Mouse (Mus musculus) left cerebral cortex, postnatal 36 days (tissue): ENCODE measurements at regions not wholly inside any gene's neighbourhood (a gene's known extent, or its start where the extent isn't known, plus 50 kb on each side); places are given as distances from the start of the nearest gene placed in this dataset.

Experiments
- DNase-seq, 2 experiments: peaks; one replicate each; pipeline ENCODE4 v3.0.0; 2021 to 2022; ENCODE audit warnings: low spot score in 2 of 2, mixed read lengths in 1 of 2
- intact Hi-C: fragments of 180-260 bp; cut with DNase I; formaldehyde crosslinking; loops from one replicate; pipeline ENCODE4 v1.15.1; 2025

DNA sequence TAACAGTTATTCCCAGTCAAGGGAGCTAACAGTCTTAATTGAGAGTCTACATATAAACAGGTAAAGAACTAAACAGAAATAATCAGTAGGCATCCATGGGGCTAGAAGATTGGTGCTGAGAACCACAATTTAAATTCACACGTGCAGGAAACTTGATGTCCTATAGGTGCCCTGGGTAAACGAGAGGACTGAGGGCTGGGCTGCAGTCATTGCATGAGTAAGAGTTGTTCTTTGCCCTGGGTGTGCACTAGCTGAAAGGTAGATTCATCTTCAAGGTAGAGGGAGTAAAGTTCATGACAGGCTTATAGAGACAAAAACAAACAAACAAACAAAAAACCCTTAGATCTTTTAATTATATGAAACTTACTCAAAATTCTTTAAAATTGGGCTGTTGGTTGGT lies 411.1 kb upstream of the Acvr2a start:
- no peak for DNase-seq
- intact Hi-C loops, result no loop called here

GRCm38 (mm10) chr2:48404460-48404859 lies 409.4 kb upstream of the Acvr2a start:
- DNase-seq, result no peak
- intact Hi-C loops, result no loop called here

GRCm38 (mm10) chr2:48407876-48408275 lies 406.0 kb upstream of the Acvr2a start:
- intact Hi-C loops, result no loop called here
- no peak for DNase-seq

DNA sequence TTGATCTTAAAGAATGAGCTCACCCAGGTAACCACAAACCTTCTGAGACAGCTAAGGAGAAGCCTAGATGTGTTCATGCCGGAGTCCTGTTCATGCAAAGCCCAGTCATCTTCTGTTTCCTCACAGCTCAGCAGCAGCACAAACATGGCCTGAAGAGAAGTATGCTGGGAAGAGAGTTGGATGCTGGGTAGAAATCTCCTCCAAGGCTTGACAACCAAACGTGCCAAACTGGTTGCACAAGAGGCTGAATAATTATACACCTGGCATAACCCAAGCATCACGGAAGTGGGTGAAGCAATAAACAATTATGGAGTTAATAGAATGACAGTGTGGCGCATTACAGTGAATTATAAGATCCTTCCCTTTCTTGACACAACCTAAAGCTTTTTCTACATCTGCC lies 404.0 kb upstream of the Acvr2a start:
- DNase-seq, result no peak
- intact Hi-C loops, result no loop called here

GRCm38 (mm10) chr2:48411392-48411791 lies 402.5 kb upstream of the Acvr2a start:
- DNase-seq, result no peak
- intact Hi-C loops, result no loop called here

DNA sequence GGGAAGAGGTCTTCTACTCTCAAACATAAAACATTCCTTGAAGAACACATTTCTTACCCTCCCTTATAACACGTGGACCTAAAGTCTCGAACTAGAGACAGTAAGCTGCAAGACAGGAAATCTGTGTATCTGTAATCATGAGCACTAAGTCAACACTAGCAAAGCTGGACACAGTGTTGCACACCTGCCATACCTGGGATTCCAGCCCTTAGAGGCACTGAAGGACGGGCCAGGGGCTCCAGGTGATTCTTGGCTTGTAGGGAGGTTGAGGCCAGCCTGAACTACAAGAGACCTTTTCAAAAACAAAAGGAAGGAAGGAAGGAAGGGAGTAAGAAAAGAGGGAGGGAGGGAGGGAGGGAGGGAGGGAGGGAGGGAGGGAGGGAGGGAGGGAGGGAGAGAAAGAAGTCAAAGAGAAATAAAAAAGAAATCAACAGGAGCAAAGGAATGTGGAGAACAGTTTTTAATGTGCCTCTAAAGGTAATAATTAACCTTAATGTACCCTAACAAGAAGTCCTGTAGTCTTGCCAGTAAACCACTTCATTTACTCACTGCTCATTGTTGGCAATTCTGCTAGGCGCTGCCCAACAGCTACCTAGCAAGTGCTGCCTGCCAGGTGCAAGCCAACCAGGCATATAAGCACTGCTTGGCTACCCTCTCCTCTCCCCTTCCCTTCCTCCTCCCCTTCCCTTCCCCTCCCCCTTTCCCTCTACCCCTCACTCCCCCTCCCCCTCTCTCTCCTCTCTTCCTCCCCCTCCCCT lies 401.0 kb upstream of the Acvr2a start:
- intact Hi-C loops, result no loop called here
- no peak for DNase-seq

GRCm38 (mm10) chr2:48414596-48415481 lies 399.1 kb upstream of the Acvr2a start:
- intact Hi-C loops, result no loop called here

GRCm38 (mm10) chr2:48416207-48416750 lies 397.6 kb upstream of the Acvr2a start:
- DNase-seq, result no peak
- intact Hi-C loops, result no loop called here

More at GRCm38 (mm10) chr2:48414596-48415481, 399.1 kb upstream of the Acvr2a start:
- DNase-seq, result no peak

DNA sequence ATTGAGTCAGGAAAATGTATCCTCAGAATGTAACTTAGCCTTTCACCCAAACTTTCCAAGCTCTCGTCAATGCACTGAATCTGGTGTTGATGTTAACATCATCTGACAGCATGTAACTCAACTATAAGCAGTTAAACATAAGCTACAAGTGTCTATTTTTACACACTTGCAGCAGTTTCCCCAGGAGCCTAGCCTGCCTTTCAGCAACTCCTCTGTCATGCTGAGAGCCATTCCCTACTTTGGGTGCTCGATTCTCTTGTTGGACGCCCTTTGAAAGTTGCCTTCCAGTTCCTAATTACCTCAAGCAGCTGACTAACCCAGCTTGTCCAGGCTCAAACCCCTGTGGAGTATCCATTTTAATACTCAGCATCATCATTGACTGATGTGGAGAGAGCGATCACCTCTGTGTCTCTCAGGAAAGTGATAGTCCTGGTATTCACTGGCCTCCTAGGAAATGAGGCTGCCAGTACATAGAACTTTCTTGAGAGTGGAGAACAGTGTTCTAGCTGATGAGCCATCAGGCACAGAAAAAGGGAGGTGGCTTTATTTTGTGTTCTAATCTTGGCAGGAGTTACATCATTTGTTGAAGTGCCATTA lies 396.8 kb upstream of the Acvr2a start:
- intact Hi-C loops, result no loop called here
- no peak for DNase-seq

GRCm38 (mm10) chr2:48420791-48421190 lies 393.1 kb upstream of the Acvr2a start:
- no peak for DNase-seq
- intact Hi-C loops, result no loop called here

DNA sequence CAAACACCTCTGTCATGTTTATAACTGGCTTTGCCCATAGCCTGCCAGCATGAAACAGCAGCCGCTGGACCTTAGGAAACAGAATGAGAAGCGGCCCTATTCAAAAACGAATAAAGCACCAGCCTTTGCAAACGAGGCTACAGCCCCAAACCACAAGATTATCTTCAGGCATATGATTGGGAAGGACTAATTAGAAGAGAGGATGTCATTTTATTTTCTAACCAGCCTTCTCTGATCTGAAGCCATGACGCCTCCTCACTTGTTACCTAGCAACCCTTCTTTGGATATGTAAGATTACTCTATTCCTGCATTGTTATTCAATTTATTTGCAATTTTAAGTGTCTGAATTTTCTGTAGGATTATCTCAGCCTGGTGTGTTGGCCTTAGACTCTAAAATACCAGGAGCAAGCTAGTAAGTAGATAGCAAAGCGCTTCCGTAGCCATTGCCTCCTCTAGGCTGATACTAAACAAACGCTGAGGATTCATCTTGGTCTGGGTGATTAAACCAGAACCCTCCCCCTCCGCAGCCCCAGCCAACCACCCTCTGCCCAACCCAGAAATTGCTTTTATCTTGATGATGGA lies 390.0 kb upstream of the Acvr2a start:
- intact Hi-C loops, result no loop called here
- no peak for DNase-seq

GRCm38 (mm10) chr2:48424562-48424961 lies 389.3 kb upstream of the Acvr2a start:
- DNase-seq, result no peak
- intact Hi-C loops, result no loop called here

- intact Hi-C loops, result no loop called here
- DNase-seq, result no peak
Observed at GRCm38 (mm10) chr2:48425200-48426090, 388.5 kb upstream of the Acvr2a start.

DNA sequence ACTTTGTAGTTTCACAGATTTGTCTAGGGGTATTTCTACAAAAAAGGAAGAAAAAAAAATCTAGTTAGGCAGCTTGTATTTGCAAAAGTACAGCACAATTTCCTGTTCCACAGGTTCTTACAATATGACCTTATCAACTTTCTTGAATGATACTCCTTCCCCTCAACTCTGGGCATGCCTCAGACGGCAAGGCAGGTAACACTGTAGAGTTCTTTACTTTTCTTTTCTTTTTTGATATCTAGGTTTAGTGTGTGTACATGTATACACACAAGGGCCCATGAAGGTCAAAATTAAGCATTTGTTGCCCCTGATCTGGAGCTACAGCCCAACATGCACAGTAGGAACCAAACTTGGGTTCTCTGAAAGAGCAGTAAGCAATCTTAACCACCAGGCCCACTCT lies 381.4 kb upstream of the Acvr2a start:
- intact Hi-C loops, result no loop called here
- no peak for DNase-seq

- intact Hi-C loops, result no loop called here
- DNase-seq, result no peak
Observed at GRCm38 (mm10) chr2:48441296-48441990, 372.5 kb upstream of the Acvr2a start.

- intact Hi-C loops, result no loop called here
- DNase-seq, result no peak
Observed at GRCm38 (mm10) chr2:48441991-48442544, 371.8 kb upstream of the Acvr2a start.

GRCm38 (mm10) chr2:48445898-48446604 lies 367.9 kb upstream of the Acvr2a start:
- no peak for DNase-seq
- intact Hi-C loops, result no loop called here

DNA sequence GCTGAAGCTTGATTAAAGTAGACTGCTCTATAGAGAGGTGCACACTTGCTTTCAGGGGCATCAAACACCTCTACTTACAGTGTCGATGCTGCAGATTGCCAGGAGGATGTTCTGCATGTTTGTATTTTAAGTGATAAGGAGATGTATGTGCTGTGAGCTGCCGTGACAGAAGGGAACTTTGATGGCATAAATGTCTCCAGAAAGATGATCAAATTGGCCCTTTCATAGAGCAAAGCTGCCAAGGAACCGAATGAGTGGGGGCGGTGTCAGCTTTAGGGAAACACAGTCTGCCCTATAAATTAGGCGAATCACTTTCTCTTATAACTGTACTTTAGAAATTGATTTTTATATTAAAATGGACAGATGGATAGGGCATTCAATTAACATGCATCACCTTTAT lies 367.3 kb upstream of the Acvr2a start:
- intact Hi-C loops, result no loop called here
- no peak for DNase-seq
